Mouse (Mus musculus) G1E (cell line): ENCODE measurements around the gene Wnt1. TPM values are rescaled to one million over a fixed set of nuclear protein-coding genes. Genes with fewer than 3 reads are reported as not detected.

ENCODE experiments used
- ATAC-seq: 2 replicates; pipeline ENCODE4 v1.8.0; 2016; ENCODE audit warnings: mild to moderate bottlenecking; ENCODE audit not compliant: insufficient number of reproducible peaks, poor library complexity, low FRiP score, severe bottlenecking; ENCODE audit errors: extremely low read depth
- DNase-seq: peaks from one replicate; pipeline ENCODE4 v3.0.0; 2012; ENCODE audit warnings: low spot score
- H3K27me3 ChIP-seq: 2 replicates; pipeline ENCODE4 v1.6.1; 2012; ENCODE audit warnings: mild to moderate bottlenecking, low read length, inconsistent platforms; ENCODE audit not compliant: insufficient read depth
- H3K36me3 ChIP-seq: replicated peaks from 2 replicates; pipeline ENCODE3; 2012; ENCODE audit warnings: mild to moderate bottlenecking, inconsistent platforms
- H3K4me1 ChIP-seq: 2 replicates; pipeline ENCODE4 v1.6.1; 2012; ENCODE audit warnings: low read depth, low read length, inconsistent platforms, mixed read lengths; ENCODE audit not compliant: insufficient read depth
- H3K4me3 ChIP-seq: 2 replicates; pipeline ENCODE4 v1.5.1; 2012; ENCODE audit warnings: low read depth, mild to moderate bottlenecking, inconsistent platforms, low read length, moderate library complexity, mixed read lengths
- H3K9me3 ChIP-seq: replicated peaks from 2 replicates; pipeline ENCODE4 v1.6.1; 2012; ENCODE audit warnings: inconsistent platforms
- CTCF ChIP-seq: IDR thresholded peaks from 2 replicates; pipeline ENCODE4 v1.5.1; 2012; ENCODE audit warnings: low read depth, low read length, inconsistent platforms, mixed read lengths
- GATA1 ChIP-seq: IDR thresholded peaks from 2 replicates; pipeline ENCODE4 v1.6.1; 2012; ENCODE audit warnings: borderline replicate concordance, low read length, inconsistent platforms, mixed read lengths
- GATA2 ChIP-seq: IDR thresholded peaks from 2 replicates; pipeline ENCODE4 v1.6.1; 2012; ENCODE audit warnings: low read depth, low read length, inconsistent platforms, borderline replicate concordance
- POLR2AphosphoS5 ChIP-seq: IDR thresholded peaks from 2 replicates; pipeline ENCODE4 v1.6.1; 2012; ENCODE audit warnings: low read depth, low read length, inconsistent platforms; ENCODE audit not compliant: insufficient replicate concordance
- TAL1 ChIP-seq: conservative IDR thresholded peaks from 2 replicates; pipeline ENCODE4 v1.6.1; 2012; ENCODE audit warnings: low read depth, low read length, inconsistent platforms, mixed read lengths
- polyA plus RNA-seq: library from polyadenylated mRNA; stranded (reverse); fragments of >175 nt; gene quantifications from 2 replicates; pipeline ENCODE4 v1.2.3, GENCODE M21; 2012
- total RNA-seq, 2 experiments: library from RNA; stranded (forward) in 1 of 2; stranded (reverse) in 1 of 2; fragments of 200-1000 nt in 1 of 2; fragments of >200 nt in 1 of 2; fragmentation: Nextera tagmentation in 1 of 2; gene quantifications; 2 replicates each; pipeline ENCODE4 v1.2.3; 2014 to 2017

Wnt1 gene
- total and polyA plus RNA-seq, 3 experiments: not detected

DNA sequence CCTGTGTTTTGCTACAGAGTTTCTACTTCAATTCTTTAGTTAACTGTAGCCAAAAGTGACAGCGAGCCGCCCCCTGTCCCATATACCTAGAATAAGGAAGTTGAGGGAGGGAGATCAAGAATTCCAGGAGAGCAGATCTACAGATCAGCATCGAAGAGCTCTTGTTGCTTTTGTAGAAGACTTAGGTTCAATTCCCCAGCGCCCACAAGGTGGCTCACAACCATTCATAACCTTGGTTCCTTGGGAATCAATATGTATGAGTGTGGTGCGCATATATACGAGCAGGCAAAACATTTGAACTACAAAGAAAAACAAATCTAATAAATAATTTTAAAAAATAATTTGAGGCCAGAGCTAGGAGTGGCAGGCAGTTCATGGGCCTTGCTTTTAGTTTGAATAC is 8.5 kb upstream of the Wnt1 start:
- DNase-seq (no peak), ATAC-seq (no peak)
- TF ChIP-seq GATA1 (no peak), GATA2 (no peak), CTCF (no peak), POLR2AphosphoS5 (no peak), TAL1 (no peak)

DNA sequence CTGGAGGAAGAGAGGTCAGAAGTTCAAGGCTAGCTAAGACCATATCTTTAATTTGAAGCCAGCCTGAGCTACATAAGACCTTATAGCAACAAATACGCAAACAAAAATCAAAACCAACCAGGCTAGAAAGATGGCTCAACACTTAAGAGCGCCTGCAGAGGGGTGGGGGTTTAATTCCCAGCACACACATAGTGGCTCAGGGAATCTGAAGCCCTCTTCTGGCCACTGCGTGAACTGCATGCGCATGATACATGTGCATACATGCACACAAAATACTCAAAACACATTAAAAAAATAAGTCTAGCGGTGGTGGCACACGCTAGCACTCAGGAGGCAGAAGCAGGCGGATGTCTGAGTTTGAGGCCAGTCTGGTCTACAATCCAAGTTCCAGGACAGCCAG is 3.9 kb upstream of the Wnt1 start:
- ATAC-seq: no peak
- TF ChIP-seq POLR2AphosphoS5 (no peak), CTCF (peak; percentile 81; the same call in 1 of the 2 replicates)
- Histone ChIP-seq H3K4me1 (peaks cover 11% of the 10 kb centered on the region), H3K9me3 (no peaks in the 10 kb centered on the region), H3K36me3 (no peaks in the 10 kb centered on the region), H3K27me3 (peaks cover 45% of the 10 kb centered on the region), H3K4me3 (no peak overlapping the region)
- DNase-seq: no peak

More for the DNA sequence above, 8.5 kb upstream of the Wnt1 start:
- peaks cover 30% of the 10 kb centered on the region for H3K4me1 ChIP-seq
- peaks cover 55% of the 10 kb centered on the region for H3K27me3 ChIP-seq
- H3K9me3 ChIP-seq: 0 out of 2 replicates have a peak, but pooled peaks cover 3% of the 10 kb centered on the region
- no peak overlapping the region for H3K4me3 ChIP-seq
- H3K36me3 ChIP-seq: no peaks in the 10 kb centered on the region

DNA sequence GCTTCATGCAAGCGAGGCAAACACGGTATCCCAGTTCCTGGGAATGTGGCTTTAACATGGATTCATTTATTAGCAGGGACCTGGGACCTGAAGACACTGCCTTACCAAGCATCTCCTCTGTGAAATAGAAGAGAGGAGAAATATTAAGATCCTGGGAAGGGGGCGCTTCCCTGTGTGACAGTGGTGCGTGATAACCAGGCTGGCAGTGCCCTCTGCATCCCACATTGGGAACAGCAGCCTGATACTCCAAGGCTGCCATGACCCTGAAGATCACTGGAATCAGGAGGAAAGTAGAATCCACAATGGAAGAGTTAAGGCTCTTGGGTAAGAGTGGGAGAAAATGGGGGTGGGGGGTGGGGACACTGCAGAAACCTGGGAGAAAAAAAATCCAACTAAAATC is 1.7 kb upstream of the Wnt1 start:
- ATAC-seq: no peak
- DNase-seq: no peak
- Histone ChIP-seq H3K36me3 (no peaks in the 10 kb centered on the region), H3K4me3 (no peak overlapping the region), H3K27me3 (peaks cover 60% of the 10 kb centered on the region), H3K4me1 (peaks cover 20% of the 10 kb centered on the region), H3K9me3 (peaks cover 6% of the 10 kb centered on the region)
- TF ChIP-seq POLR2AphosphoS5 (no peak), GATA2 (no peak), CTCF (no peak), GATA1 (no peak), TAL1 (no peak)

DNA sequence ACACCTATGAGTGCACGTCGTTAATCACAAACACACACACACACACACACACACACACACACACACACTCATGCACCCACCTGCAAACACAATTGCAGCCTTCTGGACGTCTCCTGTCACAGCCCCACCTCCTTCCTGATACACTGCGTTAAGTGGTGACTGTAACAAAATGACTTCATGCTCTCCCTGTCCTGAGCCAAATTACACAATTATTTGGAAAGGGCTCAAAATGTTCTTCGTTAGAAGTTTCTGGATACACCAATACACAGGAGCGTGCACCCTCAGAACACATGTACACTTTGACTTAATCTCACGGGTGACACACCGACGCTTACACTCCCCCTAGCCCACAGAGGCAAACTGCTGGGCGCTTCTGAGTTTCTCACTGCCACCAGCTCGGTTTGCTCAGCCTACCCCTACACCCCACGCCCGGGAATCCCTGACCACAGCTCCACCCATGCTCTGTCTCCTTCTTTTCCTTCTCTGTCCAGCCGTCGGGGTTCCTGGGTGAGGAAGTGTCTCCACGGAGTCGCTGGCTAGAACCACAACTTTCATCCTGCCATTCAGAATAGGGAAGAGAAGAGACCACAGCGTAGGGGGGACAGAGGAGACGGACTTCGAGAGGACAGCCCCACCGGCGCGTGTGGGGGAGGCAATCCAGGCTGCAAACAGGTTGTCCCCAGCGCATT is 541 bp upstream of the Wnt1 start:
- DNase-seq (no peak), ATAC-seq (no peak)
- peaks cover 6% of the 10 kb centered on the region for H3K9me3 ChIP-seq
- no peak for TF ChIP-seq GATA2
- TF ChIP-seq CTCF: no peak; the same call in 1 of the 2 replicates
- no peak for TF ChIP-seq TAL1
- no peak for TF ChIP-seq GATA1
- no peak for TF ChIP-seq POLR2AphosphoS5
- H3K4me1 ChIP-seq: peaks cover 20% of the 10 kb centered on the region
- peaks cover 70% of the 10 kb centered on the region for H3K27me3 ChIP-seq
- no peaks in the 10 kb centered on the region for H3K36me3 ChIP-seq
- no peak overlapping the region for H3K4me3 ChIP-seq

DNA sequence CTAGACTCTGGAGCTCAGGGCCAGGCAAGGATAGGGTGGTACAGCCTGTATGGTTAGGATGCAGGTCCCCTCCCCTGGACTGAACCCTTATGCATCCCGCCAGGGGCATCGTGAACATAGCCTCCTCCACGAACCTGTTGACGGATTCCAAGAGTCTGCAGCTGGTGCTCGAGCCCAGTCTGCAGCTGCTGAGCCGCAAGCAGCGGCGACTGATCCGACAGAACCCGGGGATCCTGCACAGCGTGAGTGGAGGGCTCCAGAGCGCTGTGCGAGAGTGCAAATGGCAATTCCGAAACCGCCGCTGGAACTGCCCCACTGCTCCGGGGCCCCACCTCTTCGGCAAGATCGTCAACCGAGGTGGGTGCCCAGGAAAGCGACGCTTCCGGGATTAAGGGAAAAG is 1.1 kb downstream of the Wnt1 start:
- TF ChIP-seq TAL1 (no peak), GATA1 (no peak), GATA2 (no peak), POLR2AphosphoS5 (no peak), CTCF (no peak)
- Histone ChIP-seq H3K9me3 (peaks cover 6% of the 10 kb centered on the region), H3K27me3 (peaks cover 76% of the 10 kb centered on the region), H3K36me3 (no peaks in the 10 kb centered on the region), H3K4me1 (peaks cover 19% of the 10 kb centered on the region), H3K4me3 (no peak overlapping the region)
- DNase-seq: no peak
- ATAC-seq: no peak

GRCm38 (mm10) chr15:98791221-98791620 is 1.6 kb downstream of the Wnt1 start:
- peaks cover 75% of the 10 kb centered on the region for H3K27me3 ChIP-seq
- TF ChIP-seq GATA1 (no peak), GATA2 (no peak), TAL1 (no peak), CTCF (no peak), POLR2AphosphoS5 (no peak)
- no peak overlapping the region for H3K4me3 ChIP-seq
- H3K36me3 ChIP-seq: no peaks in the 10 kb centered on the region
- DNase-seq (no peak), ATAC-seq (no peak)
- peaks cover 6% of the 10 kb centered on the region for H3K9me3 ChIP-seq
- H3K4me1 ChIP-seq: peaks cover 19% of the 10 kb centered on the region
